Mouse (Mus musculus) midbrain, embryonic 11.5 days (tissue): ENCODE results near the gene Hmox1. TPM values are rescaled to one million over a fixed set of nuclear protein-coding genes. Genes with fewer than 3 reads are reported as not detected.

Source experiments
- ATAC-seq: fragments of 200-750 bp; cut with Nextera tagmentation; 2 replicates; pipeline ENCODE4 v1.8.0; 2017; ENCODE audit warnings: moderate TSS enrichment, moderate library complexity; ENCODE audit not compliant: low FRiP score
- DNase-seq: peaks from one replicate; pipeline ENCODE4 v3.0.0; 2015; ENCODE audit warnings: low spot score; ENCODE audit errors: missing footprints
- H3K27ac ChIP-seq: fragments of 300-500 bp; sonication (generic); 2 replicates; pipeline ENCODE4 v1.5.1; 2014; ENCODE audit warnings: low read depth, low read length
- H3K27me3 ChIP-seq: fragments of 300-500 bp; sonication (generic); 2 replicates; pipeline ENCODE4 v1.6.1; 2014; ENCODE audit warnings: mild to moderate bottlenecking, low read length, moderate library complexity, mixed read lengths; ENCODE audit not compliant: control insufficient read depth, insufficient read depth
- H3K36me3 ChIP-seq: fragments of 300-500 bp; sonication (generic); 2 replicates; pipeline ENCODE4 v1.6.1; 2014; ENCODE audit warnings: mild to moderate bottlenecking, low read length, moderate library complexity, mixed read lengths; ENCODE audit not compliant: control insufficient read depth, insufficient read depth
- H3K4me1 ChIP-seq: fragments of 300-500 bp; sonication (generic); 2 replicates; pipeline ENCODE4 v1.6.1; 2014; ENCODE audit warnings: low read length; ENCODE audit not compliant: control insufficient read depth, insufficient read depth
- H3K4me2 ChIP-seq: fragments of 300-500 bp; sonication (generic); 2 replicates; pipeline ENCODE4 v1.6.1; 2014; ENCODE audit warnings: mild to moderate bottlenecking, moderate library complexity
- H3K4me3 ChIP-seq: fragments of 300-500 bp; sonication (generic); 2 replicates; pipeline ENCODE4 v1.5.1; 2014; ENCODE audit warnings: low read depth, low read length
- H3K9ac ChIP-seq: fragments of 300-500 bp; sonication (generic); 2 replicates; pipeline ENCODE4 v1.6.1; 2014; ENCODE audit warnings: low read length
- H3K9me3 ChIP-seq: fragments of 300-500 bp; sonication (generic); 2 replicates; pipeline ENCODE4 v1.6.1; 2016; ENCODE audit warnings: low read length; ENCODE audit not compliant: control insufficient read depth
- WGBS: fragments of 180-500 bp; shearing (Covaris S2); extraction: QIAGEN DNeasy Blood & Tissue Kit; methylation state at CpG from one replicate; pipeline ENCODE4 v1.1.7; 2014; 5-methylcytosine and 5-hydroxymethylcytosine counted together
- polyA plus RNA-seq: library from polyadenylated mRNA; unstranded; fragments of >200 nt; fragmentation: Nextera tagmentation; extraction: Ambion mirVana; gene quantifications from 2 replicates; pipeline ENCODE4 v1.2.1, GENCODE M21; 2014

Gene Hmox1
- polyA plus RNA-seq, 1 experiment from 2014 or later: 15.7 TPM

DNA sequence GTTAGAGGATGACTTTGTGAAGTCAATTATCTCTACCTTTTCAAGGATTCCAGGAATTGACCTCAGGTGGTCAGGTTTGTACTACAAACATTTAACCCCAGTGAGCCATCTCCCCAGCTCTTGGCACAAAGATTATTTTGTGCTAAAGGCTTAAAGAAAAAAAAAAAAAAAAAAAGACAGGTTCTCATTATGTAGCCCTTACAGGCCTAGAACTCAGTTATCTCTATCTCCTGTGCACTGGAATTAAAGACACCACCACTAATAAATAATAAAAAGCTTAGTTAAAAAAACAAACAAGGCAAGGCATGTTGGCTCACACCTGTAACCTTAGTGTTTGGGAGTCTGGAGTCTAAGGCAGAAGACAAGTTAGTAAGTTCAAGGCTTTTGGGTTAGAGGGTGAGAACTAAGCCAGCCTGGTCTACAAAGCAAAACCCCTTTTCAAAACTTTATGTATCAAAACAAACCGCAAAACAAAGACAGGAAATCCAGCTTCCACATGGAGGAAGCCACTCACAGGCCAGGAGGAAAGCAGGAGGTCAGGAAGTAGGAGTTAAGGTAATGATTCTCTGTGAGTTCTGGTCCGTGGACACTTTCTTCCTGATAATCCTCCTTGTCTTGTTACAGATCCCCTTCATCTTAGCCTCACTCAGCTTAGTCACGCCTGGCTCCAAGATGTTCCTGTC is 8.9 kb upstream of the Hmox1 start:
- Histone ChIP-seq H3K4me2 (no peak overlapping the region), H3K27ac (no peak overlapping the region), H3K4me3 (no peak overlapping the region), H3K36me3 (no peaks in the 10 kb centered on the region), H3K9me3 (no peaks in the 10 kb centered on the region), H3K27me3 (no peaks in the 10 kb centered on the region), H3K9ac (no peak overlapping the region), H3K4me1 (0 out of 2 replicates have a peak, but pooled peaks cover 2% of the 10 kb centered on the region)
- DNase-seq (peak; percentile 81), ATAC-seq (no peak)
- 65% methylated on average over 3 of the region's 3 CpGs for WGBS

GRCm38 (mm10) chr8:75086002-75086401 is 7.4 kb upstream of the Hmox1 start:
- Histone ChIP-seq H3K27me3 (no peaks in the 10 kb centered on the region), H3K9me3 (no peaks in the 10 kb centered on the region), H3K4me2 (no peak overlapping the region), H3K27ac (no peak overlapping the region), H3K4me1 (0 out of 2 replicates have a peak, but pooled peaks cover 2% of the 10 kb centered on the region), H3K36me3 (no peaks in the 10 kb centered on the region), H3K4me3 (no peak overlapping the region), H3K9ac (no peak overlapping the region)
- no peak for ATAC-seq
- no peak for DNase-seq
- WGBS: 89% methylated on average over 2 of the region's 2 CpGs

- Histone ChIP-seq H3K4me3 (no peak overlapping the region), H3K9me3 (no peaks in the 10 kb centered on the region), H3K4me2 (no peak overlapping the region), H3K27me3 (no peaks in the 10 kb centered on the region), H3K9ac (no peak overlapping the region), H3K27ac (no peak overlapping the region), H3K36me3 (no peaks in the 10 kb centered on the region), H3K4me1 (0 out of 2 replicates have a peak, but pooled peaks cover 2% of the 10 kb centered on the region)
- ATAC-seq (no peak), DNase-seq (no peak)
Measured at GRCm38 (mm10) chr8:75087127-75087526, 6.3 kb upstream of the Hmox1 start.

DNA sequence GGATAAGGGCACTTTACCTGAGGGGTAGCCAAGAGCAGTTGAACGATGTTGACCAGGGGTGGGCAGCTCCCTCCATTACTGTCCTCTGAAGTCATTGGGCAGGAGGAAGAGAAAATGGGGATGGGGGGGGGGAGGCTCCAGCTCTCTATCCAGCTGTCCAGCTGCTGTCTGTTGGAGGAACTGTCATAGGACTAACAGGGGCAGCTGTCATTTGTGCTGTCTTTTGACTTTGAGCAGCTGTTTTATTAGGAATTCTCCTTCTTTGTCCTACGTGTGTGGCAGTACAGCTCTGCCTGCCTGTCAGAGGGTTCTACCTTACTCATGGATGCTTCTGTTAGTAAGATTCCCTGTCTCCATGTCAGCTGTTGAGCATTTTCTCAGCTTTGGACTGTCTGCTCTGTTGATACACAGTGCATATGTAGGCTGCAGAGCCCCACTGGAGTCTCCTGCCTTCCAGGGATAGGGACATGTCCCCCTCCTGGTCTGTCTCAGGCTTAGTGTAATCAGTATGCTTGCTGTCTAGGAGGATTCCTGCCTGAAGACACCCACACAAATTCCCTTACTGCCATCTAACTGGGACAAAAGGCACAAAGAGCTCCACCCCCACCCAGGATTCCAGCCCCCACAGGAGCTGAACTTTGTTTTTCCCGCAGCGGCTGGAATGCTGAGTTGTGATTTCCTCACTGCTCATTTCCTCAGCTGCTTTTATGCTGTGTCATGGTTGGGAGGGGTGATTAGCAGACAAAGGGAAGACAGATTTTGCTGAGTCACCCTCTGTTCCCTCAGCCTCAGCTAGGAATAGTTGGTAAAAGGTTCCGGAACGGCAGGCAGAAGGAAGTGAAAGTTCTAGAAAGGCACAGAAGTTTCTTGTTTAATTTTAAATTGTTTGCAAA is 4.2 kb upstream of the Hmox1 start:
- Histone ChIP-seq H3K4me1 (0 out of 2 replicates have a peak, but pooled peaks cover 2% of the 10 kb centered on the region), H3K4me3 (no peak overlapping the region), H3K9ac (peak overlapping the region; percentile 22; the same call in 1 of the 2 replicates), H3K9me3 (no peaks in the 10 kb centered on the region), H3K27me3 (no peaks in the 10 kb centered on the region), H3K4me2 (no peak overlapping the region), H3K27ac (no peak overlapping the region), H3K36me3 (no peaks in the 10 kb centered on the region)
- peak; percentile 97 for DNase-seq
- WGBS: 36% methylated on average over 6 of the region's 6 CpGs
- peak; percentile 18; the same call in 1 of the 2 replicates for ATAC-seq

GRCm38 (mm10) chr8:75090781-75091365 is 2.5 kb upstream of the Hmox1 start:
- 78% methylated on average over 4 of the region's 4 CpGs for WGBS
- Histone ChIP-seq H3K4me3 (no peak overlapping the region), H3K9ac (no peak overlapping the region), H3K36me3 (no peaks in the 10 kb centered on the region), H3K27me3 (no peaks in the 10 kb centered on the region), H3K27ac (no peak overlapping the region), H3K4me2 (no peak overlapping the region), H3K9me3 (no peaks in the 10 kb centered on the region), H3K4me1 (0 out of 2 replicates have a peak, but pooled peaks cover 2% of the 10 kb centered on the region)
- ATAC-seq (no peak), DNase-seq (peak; percentile 69)

DNA sequence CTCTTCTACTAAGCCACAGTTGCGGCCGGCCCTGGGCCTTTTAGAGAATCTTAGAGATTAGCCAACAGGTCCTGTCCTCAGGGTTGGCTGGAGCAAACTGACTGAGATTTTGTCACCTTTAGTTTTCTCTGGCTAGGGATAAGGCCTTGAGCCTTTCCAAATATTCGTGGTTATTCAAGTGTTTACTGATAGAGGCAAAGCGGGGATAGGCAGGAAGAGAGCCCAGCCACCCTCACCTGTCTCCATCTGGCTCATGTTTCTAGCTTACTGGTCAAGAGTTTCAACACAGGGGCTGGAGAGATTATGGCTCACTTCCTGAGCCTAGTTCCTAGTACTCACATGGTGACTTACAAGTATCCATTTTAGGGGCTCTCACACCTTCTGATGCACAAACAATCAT is 9.5 kb downstream of the Hmox1 start:
- Histone ChIP-seq H3K9ac (no peak overlapping the region), H3K4me2 (no peak overlapping the region), H3K27ac (no peak overlapping the region), H3K4me1 (no peaks in the 10 kb centered on the region; the same call in 1 of the 2 replicates), H3K27me3 (no peaks in the 10 kb centered on the region), H3K36me3 (no peaks in the 10 kb centered on the region), H3K4me3 (no peak overlapping the region), H3K9me3 (no peaks in the 10 kb centered on the region)
- DNase-seq: no peak
- WGBS: 84% methylated on average over 4 of the region's 4 CpGs
- ATAC-seq: no peak

DNA sequence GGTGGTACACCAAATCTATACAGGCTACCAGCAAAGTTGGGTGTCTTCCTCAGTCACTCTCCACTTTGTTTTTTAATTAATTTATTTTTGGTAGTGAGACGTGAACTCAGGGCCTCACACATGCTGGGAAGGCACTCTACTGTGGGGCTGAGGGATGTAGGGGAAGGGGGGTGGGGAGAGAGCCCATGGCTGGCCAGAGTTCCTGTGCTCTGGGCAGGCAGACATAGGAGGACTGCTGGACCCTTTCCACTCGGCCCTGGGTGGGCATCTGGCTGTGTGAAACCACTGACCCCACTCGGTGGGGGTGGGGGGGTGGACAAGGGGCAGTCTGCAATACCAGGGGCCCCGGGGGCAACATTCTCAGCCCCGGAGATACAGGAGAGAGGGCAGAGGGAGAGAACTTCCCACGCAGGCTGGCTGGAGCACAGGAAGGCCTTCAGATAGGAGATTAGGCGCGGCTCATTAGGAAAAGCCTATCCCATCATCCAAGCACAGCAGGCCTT is 10.0 kb downstream of the Hmox1 start:
- H3K4me2 ChIP-seq: no peak overlapping the region
- ATAC-seq: peak; percentile 39
- H3K9me3 ChIP-seq: no peaks in the 10 kb centered on the region
- no peaks in the 10 kb centered on the region for H3K27me3 ChIP-seq
- whole genome bisulfite sequencing: 42% methylated on average over 8 of the region's 8 CpGs
- no peaks in the 10 kb centered on the region; the same call in 1 of the 2 replicates for H3K4me1 ChIP-seq
- H3K9ac ChIP-seq: no peak overlapping the region
- no peak for DNase-seq
- H3K36me3 ChIP-seq: no peaks in the 10 kb centered on the region
- no peak overlapping the region for H3K27ac ChIP-seq
- no peak overlapping the region for H3K4me3 ChIP-seq

DNA sequence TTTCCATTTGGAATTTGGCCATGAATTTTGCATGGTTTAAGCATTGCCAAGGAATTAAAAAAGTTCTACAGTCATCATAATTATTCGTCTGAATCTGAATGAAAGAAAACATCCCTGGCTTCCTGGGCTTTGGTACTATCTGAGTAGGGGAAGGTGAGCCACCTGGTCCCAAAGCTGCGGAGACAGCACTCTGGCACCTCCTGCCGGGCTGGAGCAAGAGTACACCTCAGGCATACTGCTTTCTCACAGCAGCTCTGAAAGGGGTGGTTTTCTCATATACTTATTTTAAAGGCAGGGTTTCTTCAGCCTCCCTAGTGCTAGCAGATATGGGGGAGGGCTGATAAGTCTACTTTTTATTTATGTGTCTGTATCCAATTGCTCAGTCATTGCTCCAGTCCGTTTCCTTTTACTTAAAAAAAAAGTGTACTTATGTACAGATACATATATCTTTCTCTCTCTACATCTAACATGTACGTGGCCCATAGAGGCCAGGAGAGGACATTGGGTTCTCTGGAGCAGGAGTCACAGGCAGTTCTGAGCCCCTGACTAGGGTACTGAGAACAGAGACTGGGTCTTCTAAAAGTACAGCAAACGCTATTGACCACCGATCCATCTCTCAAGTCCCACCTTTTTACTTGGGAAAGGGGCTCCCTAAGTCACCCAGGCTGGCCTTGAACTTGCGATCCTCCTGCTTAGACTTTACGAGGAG is 15.3 kb downstream of the Hmox1 start:
- peak; percentile 76 for ATAC-seq

More for the DNA sequence above, 15.3 kb downstream of the Hmox1 start:
- Histone ChIP-seq H3K4me2 (peak overlapping the region; percentile 70), H3K27ac (peak overlapping the region; percentile 71), H3K9ac (peak overlapping the region; percentile 91), H3K4me3 (peak overlapping the region; percentile 58), H3K36me3 (peaks cover 3% of the 10 kb centered on the region; the same call in 1 of the 2 replicates), H3K27me3 (no peaks in the 10 kb centered on the region), H3K4me1 (peaks cover 10% of the 10 kb centered on the region), H3K9me3 (no peaks in the 10 kb centered on the region)
- peak; percentile 93 for DNase-seq
- 0% methylated on average over 9 of the region's 9 CpGs for WGBS
